Mouse (Mus musculus) megakaryocyte, adult 5-6 weeks (primary cell): ENCODE measurements around the gene Sez6l. TPM values are rescaled to one million over a fixed set of nuclear protein-coding genes. Genes with fewer than 3 reads are reported as not detected.

Experiments used
- ATAC-seq: 2 replicates; pipeline ENCODE4 v1.8.0; 2016; ENCODE audit warnings: mild to moderate bottlenecking, inconsistent platforms; ENCODE audit not compliant: poor library complexity, severe bottlenecking
- total RNA-seq, 2 experiments: library from RNA; stranded (forward) in 1 of 2; stranded (reverse) in 1 of 2; fragments of 153-499, 151-499 nt in 1 of 2; fragments of 221-1000, 200-1000 nt in 1 of 2; gene quantifications; 2 replicates each; pipeline versions ENCODE4 v1.2.3 to v1.2.4; 2015 to 2017

Gene Sez6l
- total RNA-seq (2015) = not detected in 2 replicates
- total RNA-seq (2017) = not detected in 2 replicates

DNA sequence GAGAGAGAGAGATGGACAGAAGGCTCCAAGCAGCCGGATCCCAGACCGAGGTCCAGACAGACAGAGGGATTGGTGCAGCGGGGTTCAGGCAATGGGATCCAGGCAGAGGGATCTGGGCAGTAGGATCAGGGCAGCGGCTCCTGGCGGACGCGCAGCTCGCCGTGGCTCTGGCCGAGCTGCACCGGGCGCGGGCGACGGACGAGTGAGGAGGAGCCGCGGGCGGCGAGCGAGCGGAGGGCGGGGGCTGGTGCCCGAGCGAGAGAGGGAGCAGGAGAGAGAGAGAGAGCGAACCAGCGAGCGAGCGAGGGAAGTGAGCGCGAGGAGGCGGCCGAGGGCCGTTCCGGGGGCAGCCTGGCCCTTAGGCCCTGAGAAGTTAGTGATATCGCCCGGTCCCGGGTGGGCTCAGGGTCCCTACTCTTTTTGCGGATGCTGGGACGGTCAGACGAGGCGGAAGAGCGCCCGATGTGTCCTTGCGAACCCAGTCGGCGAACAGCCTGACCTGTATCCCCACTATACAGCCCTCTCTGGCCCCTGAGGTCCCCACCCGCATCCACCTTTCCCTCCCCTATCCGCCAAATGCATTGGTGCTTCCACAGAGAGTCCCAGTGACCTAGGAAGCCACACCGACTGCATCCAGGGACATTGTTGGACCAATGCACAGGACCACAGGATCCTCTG is at the start of gene Sez6l:
TSS of gene Sez6l (minus strand) at position 193 of the 678 bp plus-strand sequence.
- no peak for ATAC-seq

- no peak for ATAC-seq
Measured at GRCm38 (mm10) chr5:112625555-112626160, 48.7 kb upstream of the Sez6l start.

DNA sequence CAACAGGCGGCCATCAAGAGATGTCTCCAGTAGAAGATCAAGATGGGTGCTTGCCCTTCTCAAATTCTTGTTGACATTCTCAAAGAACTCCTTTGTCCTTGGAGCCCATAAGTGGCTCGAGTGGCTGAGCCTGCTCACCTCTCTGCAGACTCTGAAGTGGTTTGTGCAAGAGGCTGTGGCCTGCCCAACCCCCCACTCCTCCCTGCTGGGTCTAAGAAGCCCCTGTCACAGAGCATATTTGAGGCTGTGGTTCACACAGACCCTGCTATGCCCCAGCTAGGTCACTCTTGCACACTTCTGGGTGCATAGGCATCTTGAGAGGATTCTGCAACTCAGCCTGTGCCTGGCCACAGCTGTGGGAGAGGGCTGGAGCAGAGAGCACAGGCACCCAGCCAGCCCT is 46.0 kb upstream of the Sez6l start:
- ATAC-seq = no peak

GRCm38 (mm10) chr5:112620256-112620655 is 43.3 kb upstream of the Sez6l start:
- ATAC-seq = no peak

DNA sequence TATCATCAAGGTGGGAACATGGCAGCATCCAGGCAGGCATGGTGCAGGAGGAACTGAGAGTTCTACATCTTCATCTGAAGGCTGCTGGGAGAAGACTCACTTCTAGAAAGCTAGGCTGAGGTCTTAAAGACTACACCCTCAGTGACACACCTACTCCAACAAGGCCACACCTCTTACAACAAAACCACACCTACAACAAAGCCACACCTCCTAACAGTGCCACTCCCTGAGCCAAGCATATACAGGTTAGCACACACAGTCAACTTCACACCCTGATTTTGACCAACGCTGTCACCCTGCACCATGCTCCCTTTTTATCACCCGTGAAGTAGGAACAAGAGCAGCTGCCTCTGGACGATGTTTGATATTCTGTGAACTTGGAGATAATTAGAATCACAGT is 42.4 kb upstream of the Sez6l start:
- ATAC-seq = no peak

GRCm38 (mm10) chr5:112617602-112618247 is 40.7 kb upstream of the Sez6l start:
- ATAC-seq = no peak

DNA sequence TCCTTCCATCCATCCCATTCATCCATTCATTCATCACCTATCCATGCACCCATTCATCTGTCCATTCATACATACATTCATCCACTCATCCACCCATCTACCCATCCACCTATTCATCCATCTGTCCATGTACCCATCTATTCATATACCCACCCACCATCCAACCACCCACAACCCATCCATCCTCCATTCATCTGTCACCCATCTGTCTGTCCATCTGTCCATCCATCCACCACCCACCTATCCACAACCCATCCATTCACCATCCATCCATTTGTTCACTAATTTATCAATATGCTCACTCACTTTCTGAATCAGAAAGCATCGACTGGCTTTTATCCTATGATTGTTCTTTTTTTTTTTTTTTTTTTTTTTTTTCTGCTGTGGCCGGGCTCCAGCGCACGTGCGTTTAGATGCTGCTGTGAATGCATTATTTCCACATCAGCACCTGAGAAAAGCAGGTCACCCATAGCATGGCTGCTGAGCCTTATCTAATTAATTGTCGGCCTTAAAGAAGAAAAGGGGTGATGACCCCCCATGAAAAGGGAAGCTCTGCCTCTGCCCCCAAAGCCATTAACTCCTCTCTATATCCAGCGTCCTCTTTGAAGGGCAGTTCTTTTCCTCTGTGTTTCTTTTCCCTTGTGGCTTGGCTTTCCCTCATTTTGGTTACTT is 39.1 kb upstream of the Sez6l start:
- no peak for ATAC-seq

- no peak for ATAC-seq
Measured at GRCm38 (mm10) chr5:112607867-112608516, 31.0 kb upstream of the Sez6l start.

GRCm38 (mm10) chr5:112607119-112607518 is 30.1 kb upstream of the Sez6l start:
- no peak for ATAC-seq

DNA sequence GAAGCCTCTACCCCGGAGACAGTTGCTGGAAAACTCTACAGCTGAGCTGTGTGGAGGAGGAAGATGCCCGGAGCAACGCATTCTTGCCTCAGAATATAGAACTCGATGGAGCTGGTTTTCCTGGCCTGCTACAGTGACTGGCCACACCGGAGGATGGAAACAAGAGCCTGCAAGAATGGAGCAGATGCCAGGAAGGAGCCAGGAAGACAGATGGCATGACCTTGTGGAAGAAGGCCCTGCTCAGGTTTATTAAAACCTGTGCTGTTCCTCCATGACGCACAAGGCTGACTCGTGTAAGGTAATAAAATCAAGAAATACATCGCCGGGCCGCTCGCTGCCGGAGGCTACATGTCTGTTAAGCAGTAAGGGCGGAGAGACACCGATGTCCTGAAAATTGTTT is 28.4 kb upstream of the Sez6l start:
- no peak for ATAC-seq

DNA sequence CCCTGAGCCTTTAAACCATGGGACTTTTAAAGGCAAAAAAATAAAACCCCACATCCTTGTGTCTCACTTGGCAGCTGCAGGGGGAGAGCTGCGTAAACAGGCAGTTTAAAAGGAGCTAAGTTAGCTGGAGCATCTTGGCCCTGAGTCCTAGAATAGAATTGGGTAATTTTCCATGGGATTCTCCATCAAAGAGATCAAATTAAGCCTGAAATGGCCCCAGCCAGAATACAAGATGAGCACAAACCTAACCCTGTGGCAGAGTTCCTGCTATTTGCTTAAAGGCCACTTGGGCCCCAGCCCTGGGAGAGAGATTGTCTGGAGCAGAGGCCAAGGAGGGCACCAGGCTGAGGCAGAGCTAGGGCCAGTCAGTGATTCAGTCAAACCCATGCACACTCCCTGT is 27.3 kb upstream of the Sez6l start:
- no peak for ATAC-seq

- no peak for ATAC-seq
Measured at GRCm38 (mm10) chr5:112603594-112603993, 26.6 kb upstream of the Sez6l start.

GRCm38 (mm10) chr5:112600309-112600939 is 23.4 kb upstream of the Sez6l start:
- no peak for ATAC-seq

DNA sequence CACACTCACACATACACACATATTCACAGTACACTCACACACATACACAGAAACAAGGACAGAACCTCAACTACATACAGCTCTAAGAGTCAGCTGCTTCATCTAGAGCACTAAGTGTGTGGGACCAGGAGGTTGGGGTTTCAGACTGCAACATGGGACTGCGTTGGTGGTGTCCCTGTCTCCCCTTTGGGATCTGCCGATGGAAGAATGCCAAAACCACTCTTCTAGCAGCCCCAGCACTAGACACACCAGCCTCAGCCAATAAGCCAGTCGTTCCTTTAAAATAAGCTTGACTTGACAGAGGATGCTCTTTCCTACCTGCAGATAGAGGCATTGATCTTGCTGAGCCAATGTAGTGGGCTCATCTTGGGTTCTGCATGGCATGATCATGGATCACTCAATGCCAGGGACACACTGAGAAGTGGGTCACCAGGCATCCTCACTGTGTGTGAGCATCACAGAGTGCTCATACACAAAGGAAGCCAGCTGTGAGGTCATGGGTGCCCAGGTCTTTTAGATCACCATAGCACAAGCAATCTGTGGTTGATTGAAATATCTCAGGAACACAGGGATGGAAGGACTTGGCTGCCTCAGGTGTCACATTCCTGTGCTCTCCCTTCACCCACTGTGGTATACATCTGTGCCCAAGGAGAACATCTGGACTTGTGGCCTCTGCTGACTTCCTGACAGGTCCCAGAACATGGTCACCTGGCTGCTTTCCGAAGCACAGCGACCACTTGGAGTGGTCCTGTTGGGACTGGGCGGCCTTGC is 22.7 kb upstream of the Sez6l start:
- ATAC-seq = no peak

DNA sequence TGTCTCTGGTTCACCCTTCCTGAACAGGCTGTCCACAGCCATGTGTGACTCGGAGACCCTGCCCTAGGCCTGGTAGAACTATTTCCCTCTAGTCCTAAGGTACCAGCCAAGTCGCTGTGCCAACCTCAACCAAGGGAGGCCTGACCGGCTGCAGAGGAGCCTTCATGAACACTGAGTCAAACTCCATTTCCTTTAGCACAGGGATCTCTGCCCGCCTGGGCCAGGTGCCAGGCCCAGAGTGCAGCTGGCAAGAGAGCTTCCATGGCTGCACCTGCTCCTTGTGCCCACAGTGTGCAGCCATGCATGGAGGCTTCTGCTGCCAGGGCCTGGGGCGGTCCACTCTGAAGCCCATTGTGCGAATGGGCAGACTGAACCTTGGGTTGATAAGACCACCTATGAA is 20.9 kb upstream of the Sez6l start:
- ATAC-seq = no peak

DNA sequence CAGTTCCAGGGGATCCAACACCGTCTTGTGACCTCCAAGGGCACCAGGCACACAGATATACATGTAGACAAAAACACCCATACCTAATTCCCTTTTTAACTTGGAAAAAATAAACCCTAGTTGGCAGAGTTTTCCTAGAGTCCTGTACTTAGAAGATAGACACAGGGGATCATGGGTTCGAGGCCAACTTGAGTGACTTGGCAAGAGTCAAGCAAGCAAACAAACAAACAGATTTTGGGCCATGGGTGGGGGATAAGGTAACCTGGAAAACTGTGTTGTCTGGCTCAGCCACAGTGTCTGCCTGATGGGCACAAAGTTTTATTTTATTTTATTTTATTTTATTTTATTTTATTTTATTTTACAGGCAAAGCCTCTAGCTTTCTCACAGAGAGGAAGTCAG is 20.3 kb upstream of the Sez6l start:
- ATAC-seq = no peak

DNA sequence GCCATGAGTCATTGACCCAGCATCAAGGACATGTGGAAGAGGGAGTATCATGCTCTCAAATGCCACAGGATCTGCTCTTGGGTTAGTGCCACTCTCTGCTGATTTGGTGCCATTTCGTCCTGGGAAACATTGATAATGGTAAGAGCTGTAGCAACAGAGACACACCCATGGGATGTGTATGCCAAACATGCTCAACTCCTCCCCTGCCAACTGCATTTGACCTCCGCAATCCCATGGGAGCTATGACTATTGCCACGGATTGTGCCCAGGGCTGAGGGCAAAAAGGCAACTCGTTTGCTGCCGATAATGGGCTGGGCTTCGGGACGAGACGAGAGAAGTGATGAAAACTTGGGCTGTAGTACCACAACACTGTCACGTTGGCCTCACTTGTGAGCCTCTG is 19.7 kb upstream of the Sez6l start:
- ATAC-seq = no peak

- ATAC-seq = no peak
Measured at GRCm38 (mm10) chr5:112595701-112596632, 19.0 kb upstream of the Sez6l start.

DNA sequence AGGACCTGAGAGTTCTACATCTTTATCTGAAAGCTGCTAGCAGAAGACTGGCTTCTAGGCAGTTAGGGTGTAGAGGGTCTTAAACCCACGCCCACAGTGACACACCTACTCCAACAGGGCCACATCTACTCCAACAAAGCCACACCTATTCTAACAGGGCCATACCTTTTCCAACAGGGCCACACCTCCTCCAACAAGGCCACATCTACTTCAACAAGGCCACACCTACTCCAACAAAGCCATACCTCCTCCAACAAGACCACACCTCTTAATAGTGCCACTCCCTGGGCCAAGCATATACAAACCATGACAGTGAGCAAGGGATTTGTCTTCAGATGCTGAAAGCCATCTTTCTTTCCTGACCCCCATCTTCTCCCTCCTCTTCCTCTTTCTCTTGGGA is 14.7 kb upstream of the Sez6l start:
- ATAC-seq = no peak
